Mouse (Mus musculus) mesoderm, embryonic 11.5 days (tissue): Measurements from ENCODE around the gene Nrf1.

Source experiments
- DNase-seq: peaks from one replicate; pipeline ENCODE4 v3.0.0-alpha.2; 2012; ENCODE audit warnings: low read depth, low spot score

Gene Nrf1

DNA sequence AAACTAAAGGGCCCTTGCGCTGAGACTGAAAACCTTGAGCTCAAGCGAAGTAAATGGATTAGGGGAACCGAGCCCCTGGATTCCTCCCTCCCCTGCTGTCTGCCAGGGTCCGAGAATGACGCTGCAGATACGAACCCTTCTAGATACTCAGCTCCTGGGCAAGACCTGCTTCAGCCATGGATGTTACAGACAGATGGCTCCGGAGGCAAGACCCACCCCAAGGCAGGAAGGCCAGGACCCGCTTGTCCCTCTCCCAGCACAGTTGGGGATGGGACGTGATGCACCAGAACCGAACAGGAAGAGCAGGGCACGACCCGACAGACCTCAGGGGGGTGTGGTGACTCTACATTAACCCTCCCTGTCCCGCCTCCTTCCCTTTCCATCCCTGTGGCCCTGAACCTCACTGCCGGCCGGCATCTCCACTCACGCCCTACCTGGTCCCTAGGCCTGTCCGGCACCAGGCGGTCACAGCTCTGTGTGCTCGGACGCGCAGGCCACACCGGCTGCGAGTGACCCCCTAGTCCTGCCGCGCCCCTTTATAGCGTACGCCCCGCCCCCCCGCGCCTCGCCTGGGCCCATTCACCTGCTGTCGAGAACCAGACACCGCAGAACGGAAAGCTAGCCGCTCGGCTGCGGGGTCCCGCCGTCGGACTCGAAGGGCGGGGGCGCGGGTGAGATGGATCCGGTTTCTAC lies 127.6 kb downstream of the Nrf1 start:
- DNase-seq, result no peak

DNA sequence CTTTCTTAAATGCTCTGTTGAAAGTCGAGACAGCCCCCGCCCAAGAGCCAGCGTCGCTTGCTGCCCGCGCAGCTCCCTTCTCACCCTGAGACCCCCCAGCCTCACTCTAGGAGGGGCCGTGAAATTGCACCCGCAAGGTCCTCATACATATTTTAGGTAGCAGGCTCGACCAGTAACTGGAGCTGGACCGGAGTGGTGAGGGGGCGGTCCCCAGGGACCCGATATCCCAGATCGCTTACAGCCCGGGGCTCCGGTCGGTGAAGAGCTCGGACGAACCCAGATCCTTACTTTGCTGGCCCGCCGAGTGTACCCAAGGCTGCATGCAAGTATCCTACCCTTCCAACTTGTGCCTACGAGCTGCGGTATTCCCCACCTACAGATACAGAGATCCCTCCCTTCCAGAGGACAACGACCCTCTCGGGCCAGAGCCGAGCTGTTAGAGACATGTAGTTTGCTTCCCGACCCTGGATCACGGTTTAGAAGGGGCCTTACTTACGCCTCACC lies 128.2 kb downstream of the Nrf1 start:
- no peak for DNase-seq

DNA sequence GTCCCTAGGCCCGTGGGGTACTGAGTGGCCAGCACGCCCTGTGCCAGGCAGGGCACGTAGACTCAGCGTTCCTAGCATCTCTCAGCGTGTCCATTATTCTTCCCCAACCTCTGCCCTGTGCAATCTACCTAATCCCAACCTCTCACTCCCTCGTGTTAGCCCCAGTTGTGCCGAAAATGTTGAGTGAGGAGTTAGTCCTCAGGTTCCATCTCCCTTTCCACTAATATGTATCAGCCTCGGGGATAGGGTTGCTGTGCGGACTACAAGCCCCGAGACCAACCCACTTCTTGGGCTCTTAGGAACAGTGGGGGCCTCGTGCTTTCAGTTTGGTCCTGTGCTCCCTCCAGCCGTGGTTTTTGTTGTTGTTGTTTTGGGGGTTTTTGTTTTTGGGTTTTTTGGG lies 128.7 kb downstream of the Nrf1 start:
- DNase-seq, result no peak

DNA sequence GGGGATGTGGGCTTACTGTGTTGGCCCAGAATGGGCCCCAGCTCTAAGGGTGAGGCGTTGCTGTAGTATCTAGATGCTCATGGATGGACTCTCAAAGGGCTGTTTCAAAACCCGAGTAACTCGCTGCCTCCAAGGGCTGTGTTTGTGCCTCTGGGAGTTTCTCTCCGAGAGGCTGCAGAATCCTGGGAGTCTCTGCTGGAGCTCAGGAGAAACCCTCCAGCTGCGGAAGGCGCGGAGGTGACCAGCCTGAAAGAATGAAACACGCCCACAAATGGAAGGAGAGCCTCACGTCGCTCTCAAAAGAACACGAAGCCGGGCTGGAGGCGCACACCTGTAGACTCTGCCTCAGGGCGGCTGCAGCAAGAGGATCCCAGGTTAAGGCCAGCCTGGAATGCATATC lies 129.5 kb downstream of the Nrf1 start:
- no peak for DNase-seq

DNA sequence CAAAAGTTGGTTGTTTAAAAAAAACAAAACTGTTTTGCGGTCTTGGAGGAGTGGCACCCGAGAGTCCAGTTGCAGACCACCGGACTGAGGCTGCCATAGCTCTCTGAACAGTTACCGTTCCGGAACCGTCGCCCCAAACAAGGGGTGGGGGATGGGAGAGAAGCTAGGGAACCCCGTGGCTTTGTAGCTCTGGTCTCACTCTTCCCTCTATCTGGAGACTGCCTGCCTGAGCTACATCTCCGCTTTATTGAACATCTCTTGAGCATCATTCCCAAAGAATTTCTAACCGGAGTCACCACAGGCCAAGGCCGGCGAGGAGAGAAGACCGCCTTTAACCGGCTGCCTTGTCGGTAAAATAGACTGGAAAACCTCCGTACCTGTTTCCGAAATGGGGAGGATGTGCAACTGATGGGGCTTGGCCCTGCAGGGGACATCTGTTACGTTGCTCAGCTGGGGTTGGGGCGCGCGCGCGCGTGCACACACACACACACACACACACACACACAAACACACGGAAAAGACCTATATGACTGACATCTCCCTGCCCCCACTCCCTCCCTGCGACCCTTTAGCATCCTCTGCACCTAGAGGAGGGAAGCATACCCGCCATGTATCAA lies 130.3 kb downstream of the Nrf1 start:
- no peak for DNase-seq

DNA sequence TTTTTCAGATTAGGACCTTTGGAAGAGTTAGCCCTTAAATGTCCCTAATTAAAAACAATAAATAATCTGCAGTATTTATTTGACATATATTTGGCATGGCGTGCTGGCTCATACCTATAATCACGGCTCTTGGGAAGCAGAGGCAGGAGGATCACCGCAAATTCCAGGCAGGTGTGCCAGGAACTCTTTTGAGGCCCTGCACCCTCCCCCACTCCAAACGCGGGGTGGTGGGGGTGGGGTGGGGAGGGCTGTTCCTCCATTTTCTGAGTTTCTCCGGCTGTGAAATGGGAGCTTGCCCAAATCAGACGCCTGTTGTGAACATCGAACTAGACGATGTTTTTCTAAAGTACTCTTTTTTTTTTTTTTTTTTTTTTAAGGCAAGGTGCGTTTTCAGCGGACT lies 131.3 kb downstream of the Nrf1 start:
- DNase-seq, result no peak

DNA sequence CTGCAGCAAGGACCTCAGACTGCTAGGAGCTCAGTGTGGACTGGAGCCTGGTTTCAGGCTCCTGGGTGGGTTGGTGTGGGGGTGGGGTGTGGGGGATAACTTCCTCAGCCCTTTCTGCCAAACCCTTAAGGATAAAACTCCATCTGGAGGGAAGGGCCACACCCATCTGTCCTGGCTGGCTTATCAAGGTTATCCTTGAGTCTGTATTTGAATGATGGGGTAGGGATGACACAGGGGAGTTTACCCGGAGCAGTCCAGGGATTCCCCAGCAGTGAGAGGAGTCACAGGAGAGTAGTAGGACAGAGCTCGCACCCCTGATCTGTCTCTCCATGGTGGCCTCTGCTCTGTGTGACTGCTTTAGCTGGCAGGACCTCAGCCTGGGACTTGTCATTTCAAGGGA lies 132.5 kb downstream of the Nrf1 start:
- no peak for DNase-seq

DNA sequence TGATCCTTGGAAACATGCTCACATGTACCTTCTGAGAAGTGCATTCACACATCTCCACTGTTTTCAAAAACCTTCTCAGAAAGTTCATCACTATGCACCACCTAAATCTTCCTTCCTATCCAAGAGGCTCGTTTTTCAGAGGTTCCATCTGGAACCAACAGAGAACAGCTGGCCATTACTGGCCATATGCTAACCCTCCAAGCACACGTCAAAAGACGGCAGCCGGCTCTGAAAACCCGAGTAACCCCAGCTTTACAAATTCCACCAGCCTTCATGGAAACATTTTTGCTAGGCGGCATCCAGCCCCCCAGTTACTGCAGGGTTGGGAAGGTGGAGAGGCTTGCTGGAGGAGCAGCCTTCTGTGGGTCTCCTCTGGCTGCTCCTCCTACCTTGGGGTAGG lies 134.2 kb downstream of the Nrf1 start:
- no peak for DNase-seq

DNA sequence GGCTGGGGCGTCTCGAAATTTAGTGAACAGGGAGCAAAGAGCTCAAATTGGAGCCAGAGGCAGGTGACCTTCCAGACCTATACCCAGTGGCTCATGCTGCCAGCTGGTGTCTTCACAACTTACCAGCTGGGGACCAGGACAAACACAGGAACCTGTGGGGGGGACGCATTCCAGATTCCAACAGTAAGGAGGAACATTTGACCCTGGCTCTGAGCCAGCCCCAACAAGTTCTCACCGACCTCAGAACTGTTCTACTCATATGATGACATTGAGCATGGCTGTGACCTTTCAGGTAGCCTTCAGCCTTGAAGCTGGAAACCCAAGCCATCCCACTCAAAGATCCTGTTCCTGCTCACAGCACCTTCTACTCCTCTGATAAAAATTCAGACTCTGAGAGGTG lies 135.8 kb downstream of the Nrf1 start:
- no peak for DNase-seq

DNA sequence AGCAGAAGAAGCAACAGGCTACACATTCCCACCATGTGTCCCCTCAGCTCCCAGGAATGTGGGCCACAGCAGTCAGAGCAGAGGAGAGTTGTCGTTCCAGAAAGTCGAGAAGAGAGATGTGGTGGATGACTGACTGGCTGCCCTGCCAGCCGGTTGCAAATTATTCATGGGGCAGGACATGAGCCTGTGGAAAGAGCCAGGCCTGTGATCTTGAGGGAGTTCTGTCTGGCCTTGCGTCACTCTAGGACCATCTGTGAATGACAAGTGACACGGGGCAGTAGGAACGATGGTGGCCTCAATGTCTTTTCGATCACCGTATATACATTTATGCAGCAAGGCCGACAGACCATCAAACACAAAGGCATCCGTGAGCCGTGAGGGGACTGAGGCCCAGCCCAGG lies 147.9 kb downstream of the Nrf1 start:
- no peak for DNase-seq

DNA sequence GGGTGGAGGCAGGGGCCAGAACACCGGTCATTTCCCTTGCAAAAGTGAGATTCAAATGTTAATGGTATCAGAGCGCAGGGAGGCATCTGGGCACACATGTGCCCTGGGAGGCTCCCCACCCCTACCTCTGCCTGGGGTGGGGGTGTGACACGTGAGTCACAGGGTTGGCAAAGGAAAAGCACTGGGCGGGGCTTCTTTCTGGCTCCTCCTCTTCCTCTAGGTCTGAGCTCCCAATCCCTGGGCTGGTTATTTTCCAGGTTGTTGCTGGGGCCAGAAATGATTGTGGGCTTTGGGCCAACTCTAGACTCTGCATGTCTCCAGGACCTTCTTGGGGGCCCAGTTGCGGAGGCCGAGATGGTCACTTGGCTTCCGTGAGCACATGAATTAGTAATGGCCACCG lies 148.4 kb downstream of the Nrf1 start:
- DNase-seq, result no peak
